Mouse (Mus musculus) heart, postnatal 36 days (tissue): Measurements from ENCODE around the gene Gm11562. TPM values are rescaled to one million over a fixed set of nuclear protein-coding genes. Genes with fewer than 3 reads are reported as not detected.
"Not testable (repeated sequence)": the region's sequence is repeated elsewhere in the genome, so short reads cannot be mapped to it uniquely, and the experiment has no call there.

Source experiments
- DNase-seq, 2 experiments: peaks; one replicate each; pipeline ENCODE4 v3.0.0; 2021 to 2022
- intact Hi-C: fragments of 180-260 bp; cut with DNase I; formaldehyde crosslinking; loops from one replicate; pipeline ENCODE4 v1.15.1; 2025
- total RNA-seq, 2 experiments: library from RNA; stranded (reverse); gene quantifications; 2 replicates each; pipeline ENCODE4 v1.2.3; 2021

Gene Gm11562
- total RNA-seq = not detected

GRCm38 (mm10) chr11:99620335-99620734, at the start of gene Gm11562:
TSS of gene Gm11562 (minus strand) at chr11:99620435.
- DNase-seq = no peak
- intact Hi-C loops = no loop called here

DNA sequence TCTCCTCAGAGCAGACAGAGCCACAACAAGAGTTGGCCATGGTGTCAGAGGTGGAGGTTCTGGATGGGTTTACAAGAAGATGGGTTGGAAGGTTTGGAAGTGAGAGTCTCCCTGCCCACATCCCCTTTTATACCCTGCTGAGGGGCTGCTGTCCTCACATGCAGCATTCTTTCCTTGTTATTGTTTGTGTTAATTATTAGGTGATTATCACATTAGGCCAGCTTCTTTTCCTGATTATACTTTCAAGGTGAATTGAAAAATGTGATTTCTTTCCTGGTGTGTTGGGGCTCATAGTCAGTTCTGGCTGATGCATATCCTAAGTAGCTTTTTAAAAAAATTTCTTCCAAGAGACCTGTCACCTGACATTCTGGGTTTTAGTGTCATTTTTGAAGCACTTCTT, 45.6 kb upstream of the Gm11562 start, which contains the start of gene Krtap4-6:
TSS of gene Krtap4-6 (minus strand) at position 101 of the 400 bp plus-strand sequence.
- intact Hi-C loops = no loop called here
- no peak for DNase-seq

DNA sequence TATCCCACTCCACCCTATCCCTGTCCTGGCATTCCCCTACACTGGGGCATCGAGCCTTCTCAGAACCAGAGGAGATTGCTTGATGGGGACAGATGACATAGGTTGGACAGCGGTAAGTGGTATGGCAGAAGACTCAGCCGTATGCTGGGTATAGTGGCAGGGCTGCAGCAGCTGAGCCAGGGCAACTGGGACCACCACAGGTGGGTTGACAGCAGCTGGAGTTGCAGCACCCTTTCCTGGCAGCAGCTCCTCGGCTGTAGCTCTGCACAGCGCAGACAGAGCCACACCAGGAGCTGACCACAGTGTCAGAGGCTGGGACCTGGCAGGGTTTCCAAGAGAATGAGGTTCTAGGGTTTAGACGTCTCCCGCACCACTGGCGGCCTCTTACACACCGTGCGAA, 42.6 kb upstream of the Gm11562 start:
- DNase-seq = no peak
- intact Hi-C loops = no loop called here

DNA sequence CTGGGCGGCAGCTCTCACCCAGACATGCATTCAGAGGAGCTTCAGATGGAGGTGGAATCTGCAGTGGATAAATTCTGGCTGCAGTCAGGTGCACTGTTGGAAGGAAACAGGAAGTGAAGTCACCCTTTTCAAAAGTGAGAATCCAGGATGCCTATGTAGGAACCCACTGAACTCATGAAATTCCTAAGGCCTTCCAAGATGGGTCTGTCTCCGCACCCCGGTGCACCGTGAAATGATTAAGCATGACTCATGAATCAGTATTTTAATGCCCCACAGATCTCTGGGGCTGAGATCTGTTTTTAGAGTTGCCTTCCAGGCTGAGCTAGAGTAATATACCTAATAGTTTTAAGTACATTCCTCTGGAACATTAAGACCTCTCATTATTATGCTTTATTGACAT, 39.0 kb upstream of the Gm11562 start:
- no peak for DNase-seq
- intact Hi-C loops = no loop called here

DNA sequence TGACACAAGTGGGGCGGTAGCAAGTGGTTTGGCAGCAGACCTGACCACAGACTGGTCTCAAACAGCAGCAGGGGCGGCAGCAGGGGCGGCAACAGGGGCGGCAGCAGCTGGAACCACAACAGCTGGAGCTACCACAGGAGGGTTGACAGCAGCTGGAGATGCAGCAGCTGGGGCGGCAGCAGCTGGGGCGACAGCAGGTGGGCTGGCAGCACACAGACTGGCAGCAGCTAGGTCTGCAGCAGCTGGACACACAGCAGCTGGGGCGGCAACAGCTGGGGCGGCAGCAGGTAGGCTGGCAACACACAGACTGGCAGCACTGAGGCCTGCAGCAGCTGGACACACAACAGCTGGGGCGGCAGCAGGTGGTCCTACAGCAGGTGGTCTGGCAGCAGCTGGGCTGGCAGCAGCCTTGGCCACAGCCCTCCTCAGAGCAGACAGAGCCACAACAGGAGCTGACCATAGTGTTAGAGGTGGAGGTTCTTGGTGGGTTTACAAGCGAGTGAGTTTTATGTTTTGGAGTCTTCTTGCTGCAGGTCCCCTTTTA, 38.3 kb upstream of the Gm11562 start, which contains the start of gene Gm11563:
TSS of gene Gm11563 (minus strand) at position 494 of the 544 bp plus-strand sequence.
- DNase-seq, intact Hi-C loops: not testable (repeated sequence)

DNA sequence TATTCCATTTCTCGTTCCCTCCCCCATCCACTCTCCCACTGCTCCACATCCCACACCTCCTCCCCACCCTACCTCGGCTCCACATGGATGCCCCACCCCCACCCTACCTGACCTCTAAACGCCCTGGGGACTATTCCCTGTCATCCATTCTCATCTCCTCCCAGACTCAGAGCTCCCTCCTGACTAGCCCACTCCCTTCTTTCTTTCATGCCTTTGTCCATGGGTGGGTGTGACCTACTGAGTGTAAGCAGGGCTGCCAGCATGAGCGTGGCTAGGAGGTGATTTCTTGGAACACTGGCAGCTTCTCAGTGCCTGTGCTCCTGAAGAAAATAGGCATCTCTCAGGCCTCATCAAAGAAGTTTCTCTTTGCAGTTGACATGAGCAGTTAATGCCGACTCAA, 36.8 kb upstream of the Gm11562 start:
- DNase-seq = no peak
- intact Hi-C loops = no loop called here

DNA sequence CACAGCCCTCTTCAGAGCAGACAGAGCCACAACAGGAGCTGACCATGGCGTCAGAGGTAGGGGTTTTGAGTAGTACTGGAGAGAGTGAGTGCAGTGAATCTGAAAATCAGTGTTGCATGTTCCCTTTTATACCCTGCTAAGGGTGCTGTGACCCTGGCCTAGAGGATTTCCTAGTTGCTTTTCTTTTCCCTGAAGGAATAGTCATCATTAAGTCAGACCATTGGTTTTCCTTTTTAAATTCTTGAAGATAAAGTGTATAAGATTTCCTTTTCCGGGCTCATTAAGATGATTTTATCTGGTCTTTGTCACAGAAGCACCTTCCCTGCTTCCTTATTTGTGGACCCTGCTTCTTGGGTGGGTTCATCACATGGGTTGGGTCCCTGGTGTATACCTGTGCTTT, 29.9 kb upstream of the Gm11562 start, which contains the start of gene Gm11555:
TSS of gene Gm11555 (minus strand) at position 101 of the 400 bp plus-strand sequence.
- no peak for DNase-seq
- intact Hi-C loops = no loop called here

DNA sequence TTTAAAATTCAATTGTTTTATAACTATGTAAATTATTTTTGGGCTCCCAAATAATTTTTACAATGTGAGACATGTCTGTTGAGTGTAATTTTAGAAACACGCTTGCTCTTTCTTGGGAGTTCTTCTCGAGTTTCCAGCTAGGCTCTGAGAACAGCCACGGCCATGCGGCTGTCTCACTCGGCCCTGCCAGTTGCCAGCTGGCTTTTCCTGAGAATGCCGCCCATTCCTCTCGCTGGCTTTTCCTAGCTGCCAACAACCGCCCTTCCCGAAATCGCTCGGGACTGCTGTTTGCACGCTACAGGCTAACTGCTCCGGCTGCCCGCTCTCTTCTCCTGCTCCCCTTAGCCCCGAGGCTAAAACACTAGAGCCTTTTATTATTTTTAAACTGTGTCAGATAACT, 26.2 kb upstream of the Gm11562 start:
- intact Hi-C loops = no loop called here

GRCm38 (mm10) chr11:99644351-99644750, 24.1 kb upstream of the Gm11562 start:
- DNase-seq = no peak
- intact Hi-C loops = no loop called here

More for the DNA sequence above, 26.2 kb upstream of the Gm11562 start:
- no peak for DNase-seq

DNA sequence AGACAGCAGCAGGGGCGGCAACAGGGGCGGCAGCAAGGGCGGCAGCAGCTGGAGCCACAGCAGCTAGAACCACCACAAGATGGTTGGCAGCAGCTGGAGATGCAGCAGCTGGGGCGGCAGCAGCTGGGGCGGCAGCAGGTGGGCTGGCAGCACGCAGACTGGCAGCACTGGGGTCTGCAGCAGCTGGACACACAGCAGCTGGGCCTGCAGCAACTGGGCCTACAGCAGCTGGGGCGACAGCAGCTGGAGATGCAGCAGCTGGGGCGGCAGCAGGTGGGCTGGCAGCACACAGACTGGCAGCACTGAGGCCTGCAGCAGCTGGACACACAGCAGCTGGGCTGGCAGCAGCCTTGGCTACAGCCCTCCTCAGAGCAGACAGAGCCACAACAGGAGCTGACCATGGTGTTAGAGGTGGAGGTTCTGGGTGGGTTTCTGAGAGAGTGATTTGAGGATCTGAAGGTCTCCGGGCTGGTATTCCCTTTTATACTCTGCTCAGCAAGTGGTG, 23.5 kb upstream of the Gm11562 start, which contains the start of gene Krtap4-7:
TSS of gene Krtap4-7 (minus strand) at position 455 of the 505 bp plus-strand sequence.
- DNase-seq, intact Hi-C loops: not testable (repeated sequence)

- intact Hi-C loops = no loop called here
Measured at GRCm38 (mm10) chr11:99640926-99641325, 20.7 kb upstream of the Gm11562 start.

GRCm38 (mm10) chr11:99637086-99637485, 16.9 kb upstream of the Gm11562 start:
- intact Hi-C loops = no loop called here
- DNase-seq = no peak

More at GRCm38 (mm10) chr11:99640926-99641325, 20.7 kb upstream of the Gm11562 start:
- no peak for DNase-seq

DNA sequence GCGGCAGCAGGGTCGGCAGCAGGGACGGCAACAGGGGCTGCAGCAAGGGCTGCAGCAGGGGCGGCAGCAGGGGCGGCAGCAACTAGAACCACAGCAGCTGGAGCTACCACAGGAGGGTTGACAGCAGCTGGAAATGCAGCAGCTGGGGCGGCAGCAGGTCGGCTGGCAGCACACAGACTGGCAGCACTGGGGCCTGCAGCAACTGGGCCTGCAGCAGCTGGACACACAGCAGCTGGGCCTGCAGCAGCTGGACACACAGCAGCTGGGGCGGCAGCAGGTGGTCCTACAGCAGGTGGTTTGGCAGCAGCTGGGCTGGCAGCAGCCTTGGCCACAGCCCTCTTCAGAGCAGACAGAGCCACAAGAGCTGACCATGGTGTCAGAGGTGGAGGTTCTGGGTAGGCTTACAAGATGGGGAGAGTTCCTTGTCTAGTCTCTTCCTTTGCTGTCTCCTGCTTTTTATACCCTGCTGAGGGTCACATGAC, 14.5 kb upstream of the Gm11562 start, which contains the start of gene Krtap4-2:
TSS of gene Krtap4-2 (minus strand) at position 432 of the 482 bp plus-strand sequence.
- intact Hi-C loops = no loop called here
- DNase-seq = no peak

- intact Hi-C loops = no loop called here
- DNase-seq = no peak
Measured at GRCm38 (mm10) chr11:99633293-99633692, 13.1 kb upstream of the Gm11562 start.

GRCm38 (mm10) chr11:99630890-99631289, 10.7 kb upstream of the Gm11562 start:
- DNase-seq = no peak
- intact Hi-C loops = no loop called here

- intact Hi-C loops = no loop called here
- DNase-seq = no peak
Measured at GRCm38 (mm10) chr11:99628138-99628537, 7.9 kb upstream of the Gm11562 start, which contains the start of gene Krtap4-1. TSS of gene Krtap4-1 (minus strand) at chr11:99628238.

- DNase-seq = no peak
- intact Hi-C loops = no loop called here
Measured at GRCm38 (mm10) chr11:99614796-99615363, 5.4 kb downstream of the Gm11562 start, which contains the start of gene Krtap2-4. TSS of gene Krtap2-4 (minus strand) at chr11:99614846.

GRCm38 (mm10) chr11:99610089-99610488, 10.1 kb downstream of the Gm11562 start, which contains the start of gene Gm11937:
TSS of gene Gm11937 (minus strand) at chr11:99610189.
- intact Hi-C loops, DNase-seq: not testable (repeated sequence)

GRCm38 (mm10) chr11:99609126-99609525, 11.1 kb downstream of the Gm11562 start:
- intact Hi-C loops = no loop called here
- DNase-seq = no peak

DNA sequence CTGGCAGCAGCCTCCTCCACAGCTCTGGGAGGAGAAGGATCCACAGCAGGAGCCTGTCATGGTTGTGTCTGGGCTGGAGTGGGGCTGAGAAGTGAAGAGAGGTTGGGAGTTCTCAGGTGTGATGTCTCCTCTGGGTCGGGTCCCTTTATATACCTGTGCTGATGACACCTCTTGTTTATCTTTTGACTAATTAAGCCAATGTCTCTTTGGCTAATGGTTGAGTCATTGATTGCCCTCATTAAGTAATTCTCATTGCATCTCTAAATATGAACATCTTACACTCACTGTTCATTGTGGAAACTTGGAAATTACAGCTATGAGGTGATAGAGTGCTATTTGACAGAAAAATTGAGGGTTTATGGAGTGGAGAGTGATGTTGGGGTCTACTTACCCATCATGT, 17.0 kb downstream of the Gm11562 start, which contains the start of gene Gm11938:
TSS of gene Gm11938 (minus strand) at position 101 of the 400 bp plus-strand sequence.
- intact Hi-C loops, DNase-seq: not testable (repeated sequence)

DNA sequence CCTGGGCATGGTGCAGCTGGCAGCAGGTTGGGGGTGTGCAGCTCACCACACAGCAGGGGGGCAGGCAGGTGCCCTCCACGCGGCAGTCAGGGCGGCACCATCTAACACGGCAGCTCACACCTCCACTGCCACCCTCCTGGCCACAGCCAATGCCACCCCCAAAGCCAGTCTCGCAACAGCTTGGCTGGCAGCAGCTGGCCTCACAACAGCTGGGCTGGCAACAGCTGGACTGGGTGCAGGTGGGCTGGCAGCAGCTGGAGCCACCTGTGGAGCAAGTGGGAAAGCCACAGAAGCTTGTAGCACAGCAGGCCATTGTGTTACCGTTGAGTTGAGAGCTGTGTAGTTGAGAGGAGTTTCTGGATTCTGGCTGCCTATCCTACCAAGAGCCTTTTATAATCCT, 22.5 kb downstream of the Gm11562 start, which contains the start of gene Krtap9-3:
TSS of gene Krtap9-3 (minus strand) at position 364 of the 400 bp plus-strand sequence.
- DNase-seq, intact Hi-C loops: not testable (repeated sequence)
